Mouse (Mus musculus) neural tube, embryonic 14.5 days (tissue): ENCODE measurements around the gene Ascl3. TPM values are rescaled to one million over a fixed set of nuclear protein-coding genes. Genes with fewer than 3 reads are reported as not detected.

Experiments
- ATAC-seq: fragments of 200-750 bp; cut with Nextera tagmentation; 2 replicates; pipeline ENCODE4 v1.8.0; 2017; ENCODE audit warnings: low read depth, mild to moderate bottlenecking, moderate TSS enrichment, moderate library complexity
- H3K27ac ChIP-seq: fragments of 300-500 bp; sonication (generic); 2 replicates; pipeline ENCODE4 v1.5.1; 2014; ENCODE audit warnings: low read depth, mild to moderate bottlenecking, control low read depth, low read length, moderate library complexity, mixed read lengths
- H3K27me3 ChIP-seq: fragments of 300-500 bp; sonication (generic); 2 replicates; pipeline ENCODE4 v1.6.1; 2014; ENCODE audit warnings: low read length; ENCODE audit not compliant: control insufficient read depth, insufficient read depth
- H3K36me3 ChIP-seq: fragments of 300-500 bp; sonication (generic); 2 replicates; pipeline ENCODE4 v1.6.1; 2014; ENCODE audit warnings: low read length, mixed read lengths; ENCODE audit not compliant: control insufficient read depth, insufficient read depth
- H3K4me1 ChIP-seq: fragments of 300-500 bp; sonication (generic); 2 replicates; pipeline ENCODE4 v1.6.1; 2014; ENCODE audit warnings: low read length; ENCODE audit not compliant: control insufficient read depth, insufficient read depth
- H3K4me2 ChIP-seq: fragments of 300-500 bp; sonication (generic); 2 replicates; pipeline ENCODE4 v1.6.1; 2014; ENCODE audit warnings: mild to moderate bottlenecking, low read depth, low read length, control low read depth
- H3K4me3 ChIP-seq: fragments of 300-500 bp; sonication (generic); 2 replicates; pipeline ENCODE4 v1.5.1; 2014; ENCODE audit warnings: low read depth, low read length, control low read depth, mixed read lengths
- H3K9ac ChIP-seq: fragments of 300-500 bp; sonication (generic); replicated peaks from 2 replicates; pipeline ENCODE4 v1.6.1; 2014; ENCODE audit warnings: low read depth, mild to moderate bottlenecking, control low read depth, low read length, mixed read lengths
- H3K9me3 ChIP-seq: fragments of 300-500 bp; sonication (generic); 2 replicates; pipeline ENCODE4 v1.6.1; 2016; ENCODE audit warnings: low read length; ENCODE audit not compliant: control insufficient read depth
- WGBS: fragments of 180-500 bp; shearing (Covaris S2); extraction: QIAGEN DNeasy Blood & Tissue Kit; methylation state at CpG from one replicate; pipeline ENCODE4 v1.1.7; 2014; 5-methylcytosine and 5-hydroxymethylcytosine counted together
- polyA plus RNA-seq: library from polyadenylated mRNA; unstranded; fragments of >200 nt; fragmentation: Nextera tagmentation; extraction: Ambion mirVana; gene quantifications from 2 replicates; pipeline ENCODE4 v1.2.1, GENCODE M21; 2014

Gene Ascl3
- polyA plus RNA-seq, 1 experiment from 2014 or later = 0.42 TPM

- WGBS = 96% methylated on average over 2 of the region's 2 CpGs
- H3K27ac ChIP-seq = no peak overlapping the region
- no peaks in the 10 kb centered on the region for H3K9me3 ChIP-seq
- no peak overlapping the region for H3K4me2 ChIP-seq
- no peak for ATAC-seq
- H3K36me3 ChIP-seq = no peaks in the 10 kb centered on the region
- no peak overlapping the region for H3K9ac ChIP-seq
- no peaks in the 10 kb centered on the region for H3K4me1 ChIP-seq
- no peak overlapping the region for H3K4me3 ChIP-seq
- H3K27me3 ChIP-seq = no peaks in the 10 kb centered on the region
These were observed 51.2 kb downstream of the Ascl3 start for GRCm38 (mm10) chr7:109680284-109680683.

Other genes starting within 250 kb of the Ascl3 start
- gene Trim66, start 223.6 kb downstream of the Ascl3 start, polyA plus RNA-seq = 0.46 and 0.60 TPM in 2 replicates
- 82.0 and 85.8 TPM in 2 replicates for gene Rpl27a, start 212.6 kb downstream of the Ascl3 start, polyA plus RNA-seq
- 18.7 and 27.2 TPM in 2 replicates for gene St5, start 28.1 kb downstream of the Ascl3 start, polyA plus RNA-seq
- 12.4 and 12.9 TPM in 2 replicates for gene Akip1, start 28.0 kb downstream of the Ascl3 start, polyA plus RNA-seq
- not detected in 2 replicates for gene BC051019, start 7.9 kb downstream of the Ascl3 start, polyA plus RNA-seq
- 147 and 168 TPM in 2 replicates for gene Tmem9b, start 21.1 kb upstream of the Ascl3 start, polyA plus RNA-seq
- gene Nrip3, start 50.3 kb upstream of the Ascl3 start, polyA plus RNA-seq = 12.0 and 17.0 TPM in 2 replicates
- 3.3 and 3.5 TPM in 2 replicates for gene Scube2, start 134.0 kb upstream of the Ascl3 start, polyA plus RNA-seq
- gene Dennd5a, start 228.7 kb upstream of the Ascl3 start, polyA plus RNA-seq = 56.9 and 63.5 TPM in 2 replicates